Mouse (Mus musculus) midbrain, embryonic 13.5 days (tissue): ENCODE results near the gene Cntnap2. TPM values are rescaled to one million over a fixed set of nuclear protein-coding genes. Genes with fewer than 3 reads are reported as not detected.
"Not testable (repeated sequence)": the region's sequence is repeated elsewhere in the genome, so short reads cannot be mapped to it uniquely, and the experiment has no call there.

Source experiments
- ATAC-seq: fragments of 200-750 bp; cut with Nextera tagmentation; 2 replicates; pipeline ENCODE4 v1.8.0; 2017; ENCODE audit warnings: mild to moderate bottlenecking, moderate TSS enrichment, moderate library complexity
- H3K27ac ChIP-seq: fragments of 300-500 bp; sonication (generic); 2 replicates; pipeline ENCODE4 v1.5.1; 2015; ENCODE audit warnings: inconsistent platforms, mild to moderate bottlenecking, moderate library complexity
- H3K27me3 ChIP-seq: fragments of 300-500 bp; sonication (generic); 2 replicates; pipeline ENCODE4 v1.6.1; 2015; ENCODE audit warnings: mild to moderate bottlenecking, inconsistent platforms
- H3K36me3 ChIP-seq: fragments of 300-500 bp; sonication (generic); 2 replicates; pipeline ENCODE4 v1.6.1; 2015; ENCODE audit warnings: mild to moderate bottlenecking, inconsistent platforms
- H3K4me1 ChIP-seq: fragments of 300-500 bp; sonication (generic); replicated peaks from 2 replicates; pipeline ENCODE4 v1.6.1; 2015; ENCODE audit warnings: inconsistent platforms
- H3K4me2 ChIP-seq: fragments of 300-500 bp; sonication (generic); replicated peaks from 2 replicates; pipeline ENCODE4 v1.6.1; 2015; ENCODE audit warnings: moderate library complexity, mild to moderate bottlenecking, inconsistent platforms
- H3K4me3 ChIP-seq: fragments of 300-500 bp; sonication (generic); replicated peaks from 2 replicates; pipeline ENCODE4 v1.5.1; 2015; ENCODE audit warnings: mild to moderate bottlenecking, inconsistent platforms
- H3K9ac ChIP-seq: fragments of 300-500 bp; sonication (generic); replicated peaks from 2 replicates; pipeline ENCODE4 v1.6.1; 2015; ENCODE audit warnings: mild to moderate bottlenecking, inconsistent platforms
- H3K9me3 ChIP-seq: fragments of 300-500 bp; sonication (generic); 2 replicates; pipeline ENCODE4 v1.6.1; 2016; ENCODE audit warnings: mild to moderate bottlenecking, inconsistent platforms
- WGBS: fragments of 180-500 bp; shearing (Covaris S2); methylation state at CpG from one replicate; pipeline ENCODE4 v1.1.7; 2015; 5-methylcytosine and 5-hydroxymethylcytosine counted together
- polyA plus RNA-seq: library from polyadenylated mRNA; unstranded; fragments of >200 nt; fragmentation: Nextera tagmentation; extraction: Ambion mirVana; gene quantifications from 2 replicates; pipeline ENCODE4 v1.2.1, GENCODE M21; 2015

Cntnap2 gene
- polyA plus RNA-seq, 1 experiment from 2014 or later = 72.9 TPM

GRCm38 (mm10) chr6:47214731-47215130 lies 2155.6 kb downstream of the Cntnap2 start:
- Histone ChIP-seq H3K36me3 (no peaks in the 10 kb centered on the region), H3K27ac (no peak overlapping the region), H3K27me3 (no peaks in the 10 kb centered on the region), H3K4me3 (no peak overlapping the region), H3K9me3 (no peaks in the 10 kb centered on the region), H3K9ac (no peak overlapping the region), H3K4me2 (no peak overlapping the region), H3K4me1 (no peaks in the 10 kb centered on the region)
- ATAC-seq = no peak

GRCm38 (mm10) chr6:47223578-47223977 lies 2164.4 kb downstream of the Cntnap2 start:
- not testable (repeated sequence) for H3K27me3 ChIP-seq, H3K36me3 ChIP-seq, H3K9ac ChIP-seq, H3K9me3 ChIP-seq, H3K27ac ChIP-seq, H3K4me3 ChIP-seq, ATAC-seq, H3K4me2 ChIP-seq
- WGBS = 50% methylated on average over 1 of the region's 1 CpGs
- peaks cover 13% of the 10 kb centered on the region for H3K4me1 ChIP-seq

- WGBS = 80% methylated on average over 3 of the region's 3 CpGs
- ATAC-seq = not testable (repeated sequence)
Observed at GRCm38 (mm10) chr6:47225391-47225790, 2166.2 kb downstream of the Cntnap2 start.

GRCm38 (mm10) chr6:47227601-47228000 lies 2168.4 kb downstream of the Cntnap2 start:
- Histone ChIP-seq H3K4me2 (no peak overlapping the region), H3K9me3 (no peaks in the 10 kb centered on the region), H3K27me3 (no peaks in the 10 kb centered on the region), H3K4me3 (no peak overlapping the region), H3K9ac (no peak overlapping the region), H3K27ac (peak overlapping the region; percentile 19; the same call in 1 of the 2 replicates), H3K36me3 (no peaks in the 10 kb centered on the region), H3K4me1 (peaks cover 18% of the 10 kb centered on the region)
- WGBS = 11% methylated on average over 3 of the region's 3 CpGs
- no peak for ATAC-seq

More at GRCm38 (mm10) chr6:47225391-47225790, 2166.2 kb downstream of the Cntnap2 start:
- H3K36me3 ChIP-seq, H3K27ac ChIP-seq, H3K9ac ChIP-seq, H3K9me3 ChIP-seq, H3K4me3 ChIP-seq, H3K27me3 ChIP-seq, H3K4me2 ChIP-seq: not testable (repeated sequence)
- peaks cover 18% of the 10 kb centered on the region for H3K4me1 ChIP-seq

GRCm38 (mm10) chr6:47228676-47229317 lies 2169.6 kb downstream of the Cntnap2 start:
- H3K4me3 ChIP-seq = no peak overlapping the region
- peak; percentile 78 for ATAC-seq

GRCm38 (mm10) chr6:47231513-47231912 lies 2172.4 kb downstream of the Cntnap2 start:
- H3K4me2 ChIP-seq = no peak overlapping the region
- H3K9ac ChIP-seq = no peak overlapping the region
- H3K27ac ChIP-seq = no peak overlapping the region
- H3K4me3 ChIP-seq = no peak overlapping the region
- H3K4me1 ChIP-seq = peaks cover 18% of the 10 kb centered on the region
- H3K36me3 ChIP-seq = no peaks in the 10 kb centered on the region
- 77% methylated on average over 6 of the region's 6 CpGs for WGBS
- no peaks in the 10 kb centered on the region for H3K27me3 ChIP-seq
- H3K9me3 ChIP-seq = no peaks in the 10 kb centered on the region
- ATAC-seq = no peak

More at GRCm38 (mm10) chr6:47228676-47229317, 2169.6 kb downstream of the Cntnap2 start:
- no peaks in the 10 kb centered on the region for H3K9me3 ChIP-seq
- 36% methylated on average over 7 of the region's 7 CpGs for WGBS
- H3K27ac ChIP-seq = 0 out of 2 replicates have a peak overlapping the region, but pooled peaks have one; percentile 32
- no peak overlapping the region for H3K9ac ChIP-seq
- H3K27me3 ChIP-seq = no peaks in the 10 kb centered on the region
- H3K4me2 ChIP-seq = no peak overlapping the region
- H3K4me1 ChIP-seq = peaks cover 18% of the 10 kb centered on the region
- no peaks in the 10 kb centered on the region for H3K36me3 ChIP-seq

GRCm38 (mm10) chr6:47239376-47239921 lies 2180.3 kb downstream of the Cntnap2 start:
- peak overlapping the region; percentile 91 for H3K27ac ChIP-seq
- no peak overlapping the region for H3K9ac ChIP-seq
- peak overlapping the region; percentile 22 for H3K4me2 ChIP-seq
- 4% methylated on average over 3 of the region's 3 CpGs for WGBS
- H3K27me3 ChIP-seq = no peaks in the 10 kb centered on the region
- peaks cover 29% of the 10 kb centered on the region for H3K4me1 ChIP-seq
- H3K36me3 ChIP-seq = no peaks in the 10 kb centered on the region
- no peak overlapping the region for H3K4me3 ChIP-seq
- H3K9me3 ChIP-seq = no peaks in the 10 kb centered on the region
- ATAC-seq = peak; percentile 91

GRCm38 (mm10) chr6:47241379-47241778 lies 2182.2 kb downstream of the Cntnap2 start:
- Histone ChIP-seq H3K4me2 (no peak overlapping the region), H3K36me3 (no peaks in the 10 kb centered on the region), H3K27me3 (no peaks in the 10 kb centered on the region), H3K9me3 (no peaks in the 10 kb centered on the region), H3K9ac (no peak overlapping the region), H3K4me3 (no peak overlapping the region), H3K27ac (no peak overlapping the region), H3K4me1 (peaks cover 48% of the 10 kb centered on the region)
- no peak for ATAC-seq

GRCm38 (mm10) chr6:47243863-47244606 lies 2184.9 kb downstream of the Cntnap2 start:
- peak; percentile 84 for ATAC-seq
- H3K4me1 ChIP-seq = peaks cover 52% of the 10 kb centered on the region
- WGBS = 15% methylated on average over 6 of the region's 6 CpGs

GRCm38 (mm10) chr6:47244642-47245041 lies 2185.5 kb downstream of the Cntnap2 start:
- H3K4me1 ChIP-seq = peaks cover 48% of the 10 kb centered on the region
- peak overlapping the region; percentile 54 for H3K4me3 ChIP-seq
- no peaks in the 10 kb centered on the region for H3K27me3 ChIP-seq
- peak overlapping the region; percentile 86 for H3K27ac ChIP-seq
- H3K4me2 ChIP-seq = peak overlapping the region; percentile 60
- no peaks in the 10 kb centered on the region for H3K9me3 ChIP-seq
- 4% methylated on average over 7 of the region's 7 CpGs for WGBS
- no peaks in the 10 kb centered on the region for H3K36me3 ChIP-seq
- H3K9ac ChIP-seq = peak overlapping the region; percentile 68
- peak; percentile 77 for ATAC-seq

More at GRCm38 (mm10) chr6:47243863-47244606, 2184.9 kb downstream of the Cntnap2 start:
- no peaks in the 10 kb centered on the region for H3K27me3 ChIP-seq
- H3K9me3 ChIP-seq = no peaks in the 10 kb centered on the region
- H3K4me2 ChIP-seq = peak overlapping the region; percentile 60
- H3K4me3 ChIP-seq = peak overlapping the region; percentile 54
- peak overlapping the region; percentile 68 for H3K9ac ChIP-seq
- H3K36me3 ChIP-seq = no peaks in the 10 kb centered on the region
- H3K27ac ChIP-seq = peak overlapping the region; percentile 86

GRCm38 (mm10) chr6:47255270-47255669 lies 2196.1 kb downstream of the Cntnap2 start:
- Histone ChIP-seq H3K9ac (no peak overlapping the region), H3K4me1 (peaks cover 27% of the 10 kb centered on the region), H3K27me3 (no peaks in the 10 kb centered on the region), H3K4me3 (no peak overlapping the region), H3K36me3 (0 out of 2 replicates have a peak, but pooled peaks cover 4% of the 10 kb centered on the region), H3K4me2 (no peak overlapping the region), H3K9me3 (no peaks in the 10 kb centered on the region), H3K27ac (no peak overlapping the region)
- no peak for ATAC-seq
- WGBS = 82% methylated on average over 2 of the region's 2 CpGs

- Histone ChIP-seq H3K27me3 (no peaks in the 10 kb centered on the region), H3K4me2 (no peak overlapping the region), H3K36me3 (0 out of 2 replicates have a peak, but pooled peaks cover 7% of the 10 kb centered on the region), H3K4me1 (peaks cover 26% of the 10 kb centered on the region), H3K4me3 (no peak overlapping the region), H3K9ac (no peak overlapping the region), H3K27ac (no peak overlapping the region), H3K9me3 (no peaks in the 10 kb centered on the region)
- 76% methylated on average over 4 of the region's 4 CpGs for WGBS
- ATAC-seq = no peak
Observed at GRCm38 (mm10) chr6:47256227-47256887, 2197.2 kb downstream of the Cntnap2 start.
